Mouse (Mus musculus) adrenal gland, adult 2 months (tissue): ENCODE data around the gene Hpcal4. TPM values are rescaled to one million over a fixed set of nuclear protein-coding genes. Genes with fewer than 3 reads are reported as not detected.

Experiments
- DNase-seq: peaks from one replicate; pipeline ENCODE4 v3.0.0; 2021
- polyA plus RNA-seq: library from polyadenylated mRNA; depleted of rRNA; stranded (reverse); fragments of >200 nt; gene quantifications from 2 replicates; pipeline ENCODE4 v1.2.3, GENCODE M21; 2012
- total RNA-seq, 2 experiments: library from RNA; stranded (reverse); gene quantifications; 2 replicates each; pipeline ENCODE4 v1.2.3; 2021

Hpcal4 gene
- total and polyA plus RNA-seq, 3 experiments: 3.1 to 5.4 (median 3.1) TPM

DNA sequence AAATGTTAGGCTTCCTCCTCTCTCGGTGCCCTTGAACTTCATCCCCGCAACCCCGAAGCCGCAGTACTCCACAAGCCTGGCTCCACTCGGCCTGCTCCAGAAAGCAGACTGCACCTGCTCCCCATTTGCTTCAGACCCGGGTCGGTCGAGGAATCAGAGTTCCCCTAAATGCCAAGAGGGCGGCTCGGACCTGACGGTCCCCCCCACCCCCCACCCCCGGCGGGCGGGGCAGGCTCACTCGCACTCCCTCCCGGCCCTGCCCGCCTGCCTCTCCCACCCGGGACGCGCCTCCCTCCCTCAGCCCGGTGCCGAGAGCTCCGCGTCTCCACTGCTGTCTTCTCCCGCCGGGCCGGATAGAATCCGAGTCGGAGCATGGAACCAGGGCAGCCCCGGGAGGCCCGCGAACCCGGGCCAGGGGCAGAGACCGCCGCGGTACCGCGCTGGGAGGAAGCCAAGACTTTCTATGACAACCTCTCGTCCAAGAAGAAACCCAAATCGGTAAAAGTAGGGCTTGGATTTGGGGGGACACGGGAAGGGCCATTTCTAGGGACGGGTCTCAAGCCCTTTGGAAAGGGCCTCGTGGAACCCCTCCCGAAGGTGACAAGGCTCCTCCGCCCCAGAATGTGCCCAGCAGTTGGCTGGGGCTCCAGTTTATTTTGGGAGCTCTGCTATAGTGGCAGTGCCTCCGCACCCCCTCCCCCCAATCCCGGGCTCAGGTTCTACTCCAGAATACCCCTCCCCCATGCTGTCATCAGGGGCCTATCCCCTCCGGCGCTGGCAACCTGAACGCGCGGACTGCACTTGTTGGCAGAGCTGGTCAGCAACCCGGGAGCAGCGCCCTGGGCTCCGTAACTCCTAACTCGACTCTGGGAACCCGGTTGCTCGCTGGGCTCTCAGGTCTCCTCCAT lies 18.4 kb downstream of the Hpcal4 start, which contains the start of gene Nt5c1a:
TSS of gene Nt5c1a (plus strand) at position 319 of the 908 bp plus-strand sequence.
- DNase-seq: peak; percentile 86

DNA sequence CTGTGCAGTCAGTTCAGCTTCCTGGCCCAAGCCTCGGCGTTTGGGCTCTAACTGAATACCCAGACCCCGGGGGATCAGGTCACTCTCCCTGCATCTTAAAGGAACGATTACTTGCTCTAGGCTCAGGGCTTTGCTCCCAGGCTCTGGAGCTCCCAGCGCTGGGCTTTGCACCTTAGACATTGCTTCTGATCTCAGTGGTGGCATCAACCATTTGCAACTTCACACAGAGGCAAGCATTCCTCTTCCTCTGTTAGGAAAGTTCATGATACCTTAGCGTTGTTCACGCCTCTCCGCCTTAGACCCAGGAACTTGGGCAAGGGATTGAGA lies 19.0 kb downstream of the Hpcal4 start:
- DNase-seq: no peak

DNA sequence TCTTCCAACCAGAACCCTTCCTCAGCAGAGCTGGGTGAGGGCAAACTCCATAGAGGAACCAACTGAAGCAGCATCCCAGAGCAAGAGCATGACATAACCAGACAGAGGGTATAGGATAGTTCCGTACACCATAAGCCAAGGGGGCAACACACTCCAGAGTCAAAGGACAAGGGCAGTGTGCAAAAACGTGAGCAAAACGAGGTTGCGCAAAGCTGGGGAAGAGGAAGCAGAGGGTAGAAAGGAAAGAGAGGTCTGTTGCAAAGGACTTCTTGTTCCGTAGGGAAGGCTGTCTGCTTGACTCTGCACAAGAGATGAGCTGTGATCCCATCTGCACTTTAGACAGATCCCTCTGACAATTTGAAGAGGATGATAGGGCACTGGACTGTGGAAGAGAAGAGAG lies 24.3 kb downstream of the Hpcal4 start:
- no peak for DNase-seq

DNA sequence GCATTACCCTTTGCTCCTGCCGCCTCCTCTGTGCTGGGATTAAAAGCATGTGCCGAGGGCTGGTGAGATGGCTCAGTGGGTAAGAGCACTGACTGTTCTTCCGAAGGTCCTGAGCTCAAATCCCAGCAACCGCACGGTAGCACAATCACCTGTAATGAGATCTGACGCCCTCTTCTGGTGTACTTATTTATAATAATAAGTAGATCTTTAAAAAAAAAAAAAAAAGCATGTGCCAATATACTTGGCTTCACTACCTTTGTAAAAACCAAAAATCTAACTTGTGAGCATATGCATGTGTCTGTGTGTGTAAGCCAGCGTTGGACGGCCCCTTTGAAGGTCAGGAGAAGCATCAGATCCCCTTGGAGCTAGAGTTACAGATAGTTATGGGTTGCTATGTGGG lies 28.0 kb downstream of the Hpcal4 start:
- DNase-seq: no peak

DNA sequence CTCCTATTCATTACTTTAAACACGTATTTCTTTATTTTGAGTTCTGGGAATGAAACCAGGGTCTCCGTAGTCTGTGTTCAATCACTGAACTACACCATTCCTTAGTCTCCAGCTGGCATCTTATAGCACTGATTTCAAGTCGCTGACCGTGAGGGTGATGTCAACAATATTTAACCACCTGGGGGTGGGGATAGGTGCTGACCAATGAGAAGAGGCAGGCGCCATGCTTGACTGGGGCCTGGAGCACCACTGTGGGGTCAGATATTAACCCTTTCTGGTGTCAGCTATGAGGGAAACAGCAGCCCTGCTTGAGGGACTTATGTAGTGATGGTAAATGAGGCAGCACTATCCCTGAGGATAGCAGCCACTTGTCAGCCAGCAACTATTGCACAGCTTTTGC lies 28.4 kb downstream of the Hpcal4 start:
- no peak for DNase-seq

DNA sequence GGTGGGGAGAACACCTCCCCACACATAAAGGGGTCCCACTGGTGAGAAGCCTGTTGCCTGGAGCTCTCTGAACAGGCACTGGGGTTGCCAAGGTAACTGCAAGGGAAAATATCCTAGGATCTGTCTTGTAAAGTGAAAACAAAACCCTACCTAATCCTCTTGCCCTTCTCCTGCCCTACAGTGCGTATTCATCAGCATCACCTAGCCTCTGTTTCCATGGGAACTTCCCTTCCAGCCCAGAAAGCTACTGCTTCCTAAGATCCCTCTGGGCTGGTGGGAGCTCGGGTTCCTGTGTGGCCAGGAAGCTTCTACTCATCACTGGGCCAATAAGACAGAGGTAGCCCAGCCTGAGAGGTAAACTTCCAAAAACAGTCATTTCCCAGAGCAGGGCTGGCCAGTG lies 29.3 kb downstream of the Hpcal4 start:
- no peak for DNase-seq

DNA sequence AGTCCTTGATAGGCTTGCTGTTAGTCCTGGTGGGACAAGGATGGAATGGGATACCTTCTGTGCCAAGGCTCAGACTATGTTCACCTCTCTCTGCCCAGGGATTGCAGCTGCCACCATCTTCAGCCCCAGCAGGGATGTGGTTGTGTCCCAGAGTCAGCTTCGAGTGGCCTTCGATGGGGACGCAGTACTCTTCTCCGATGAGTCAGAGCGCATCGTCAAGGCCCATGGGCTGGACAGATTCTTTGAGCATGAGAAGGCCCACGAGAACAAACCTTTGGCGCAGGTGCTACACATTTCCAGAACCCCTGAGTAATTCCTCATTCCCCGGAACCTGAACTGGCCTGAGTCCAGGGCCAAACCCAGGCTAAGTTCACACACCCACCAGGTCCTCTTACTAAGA lies 30.9 kb downstream of the Hpcal4 start:
- peak; percentile 89 for DNase-seq

DNA sequence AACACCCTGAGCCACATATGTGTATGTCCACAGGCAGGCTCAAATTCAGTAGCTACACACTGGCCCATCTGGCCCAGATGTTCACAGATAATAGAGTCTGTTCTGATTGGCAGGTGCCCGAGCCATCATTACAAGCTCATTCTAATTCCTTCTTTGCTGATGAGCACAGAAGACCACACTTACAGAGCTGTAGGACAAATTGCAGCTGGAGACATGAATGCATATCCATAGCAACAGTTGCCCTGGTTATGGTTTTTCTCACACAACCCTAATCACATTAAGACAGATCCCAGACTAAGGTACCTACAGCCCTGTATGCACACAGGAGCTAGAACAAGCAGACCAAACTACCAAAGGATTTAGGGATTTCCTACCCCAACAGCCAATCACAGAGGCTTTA lies 32.3 kb downstream of the Hpcal4 start:
- DNase-seq: no peak

DNA sequence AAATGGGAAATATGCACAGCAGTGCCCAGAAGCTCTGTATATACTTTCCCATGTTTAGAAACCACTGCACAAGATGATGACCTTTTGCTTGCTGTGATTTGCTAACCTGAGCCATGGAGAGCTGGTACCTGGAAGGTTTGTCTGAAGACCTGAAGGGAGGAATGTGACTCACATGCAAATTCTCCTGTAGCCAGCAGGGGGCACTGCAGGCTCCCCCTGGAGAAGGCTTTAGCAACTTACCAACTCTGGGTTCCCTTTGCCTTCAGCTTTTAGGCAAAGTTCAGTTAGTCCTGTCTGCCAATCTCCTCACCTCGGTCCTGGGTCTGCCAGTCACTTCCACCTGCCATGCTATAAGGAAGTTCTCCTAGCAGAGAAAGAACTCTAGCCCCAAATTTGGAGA lies 33.8 kb downstream of the Hpcal4 start:
- peak; percentile 40 for DNase-seq

DNA sequence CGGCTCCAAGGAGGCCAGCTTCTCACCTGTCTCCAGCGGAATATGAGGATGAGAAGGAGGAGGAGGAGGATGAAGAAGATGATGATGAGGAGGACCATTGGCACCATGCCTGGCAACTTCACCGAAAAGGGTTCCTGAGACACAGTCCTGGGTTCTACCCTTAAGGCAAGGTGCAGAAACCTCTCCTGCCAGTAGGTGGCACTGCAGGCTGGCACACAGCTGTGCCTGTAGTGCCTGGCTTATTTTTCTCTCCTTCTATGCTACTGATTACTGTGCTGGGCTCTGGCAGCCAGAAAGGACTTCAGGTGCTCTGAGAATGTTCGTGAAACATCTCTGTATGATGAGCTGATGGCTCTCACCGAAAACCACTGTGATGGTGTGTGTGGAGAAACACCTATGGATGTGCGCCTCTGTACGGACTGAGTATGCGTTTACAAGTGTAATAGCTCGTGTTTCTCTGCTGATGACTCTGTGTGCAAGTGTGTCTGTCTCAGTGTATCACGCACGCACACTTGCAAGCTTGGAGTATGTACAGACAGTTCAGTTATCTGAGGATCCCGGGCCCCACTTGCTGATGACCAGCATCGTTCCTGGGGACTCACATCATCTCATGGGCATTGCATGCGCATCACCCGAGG lies 36.8 kb downstream of the Hpcal4 start:
- peak; percentile 80 for DNase-seq

DNA sequence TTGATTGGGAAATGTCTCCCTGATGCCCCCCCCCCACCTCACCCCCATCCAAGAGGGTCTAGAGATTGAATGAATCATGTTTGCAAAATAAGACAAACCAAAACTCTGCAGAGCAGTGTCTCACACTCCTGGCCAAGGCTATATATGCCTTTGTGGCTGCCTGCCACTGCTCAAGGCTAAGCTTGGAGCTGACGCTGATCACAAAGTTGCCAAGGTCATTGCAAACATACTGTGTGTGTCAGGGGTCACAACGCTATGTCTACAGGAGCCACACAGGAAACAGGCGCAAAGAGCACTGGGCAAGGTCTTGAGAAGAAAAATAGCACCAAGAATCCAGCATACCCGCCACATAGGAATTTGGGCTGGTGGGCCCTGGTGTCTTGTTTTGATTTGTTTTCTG lies 37.6 kb downstream of the Hpcal4 start:
- DNase-seq: peak; percentile 85

DNA sequence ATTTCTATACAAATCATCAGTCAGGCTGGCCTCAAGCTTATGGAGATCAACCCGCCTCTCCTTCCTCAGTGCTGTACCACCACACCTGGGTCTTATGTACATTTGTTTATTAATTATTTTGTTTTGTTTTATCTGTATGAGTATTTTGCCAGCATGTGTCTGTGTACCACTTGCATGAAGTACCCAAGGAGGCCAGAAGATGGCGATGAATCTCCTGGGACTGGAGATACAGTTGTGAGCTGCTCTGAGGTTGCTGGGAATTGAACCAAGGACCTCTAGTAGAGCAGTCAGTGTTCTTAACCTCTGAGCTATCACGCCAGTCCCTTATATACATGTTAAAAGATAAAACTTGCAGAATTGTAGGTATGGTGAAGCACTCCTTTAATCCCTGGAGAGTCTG lies 40.3 kb downstream of the Hpcal4 start:
- no peak for DNase-seq

DNA sequence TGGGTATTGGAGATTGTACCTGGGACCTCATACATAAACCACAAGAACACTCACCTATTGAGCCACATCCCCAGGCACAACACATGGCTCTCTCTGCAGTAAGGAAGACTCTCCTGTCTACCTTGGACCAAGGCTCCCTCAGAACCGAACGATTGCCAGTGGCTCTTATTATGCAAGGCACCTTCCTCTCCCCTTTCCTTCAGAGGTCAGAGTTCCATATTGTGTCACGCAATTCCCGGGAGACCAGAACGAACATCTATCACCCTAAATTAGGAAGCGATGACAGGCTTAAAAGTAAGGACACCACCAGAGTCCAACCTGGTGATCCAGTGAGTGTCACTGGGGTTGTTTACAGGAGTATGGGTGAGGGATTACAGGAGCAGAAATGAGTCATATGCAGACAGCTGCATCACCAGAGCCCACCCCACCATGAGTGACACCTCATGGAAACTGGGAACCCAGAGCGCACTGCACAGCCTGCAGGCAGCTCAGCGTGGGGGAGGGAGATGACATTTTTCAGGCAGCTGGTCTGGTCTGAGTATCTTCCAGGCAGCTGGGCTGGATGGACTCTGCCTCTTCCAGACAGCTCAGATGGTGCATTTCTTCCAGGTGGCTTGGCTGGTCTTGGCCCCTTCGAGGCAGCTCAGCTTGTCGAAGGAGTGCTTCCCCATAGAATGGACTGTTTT lies 42.8 kb downstream of the Hpcal4 start:
- DNase-seq: peak; percentile 41

DNA sequence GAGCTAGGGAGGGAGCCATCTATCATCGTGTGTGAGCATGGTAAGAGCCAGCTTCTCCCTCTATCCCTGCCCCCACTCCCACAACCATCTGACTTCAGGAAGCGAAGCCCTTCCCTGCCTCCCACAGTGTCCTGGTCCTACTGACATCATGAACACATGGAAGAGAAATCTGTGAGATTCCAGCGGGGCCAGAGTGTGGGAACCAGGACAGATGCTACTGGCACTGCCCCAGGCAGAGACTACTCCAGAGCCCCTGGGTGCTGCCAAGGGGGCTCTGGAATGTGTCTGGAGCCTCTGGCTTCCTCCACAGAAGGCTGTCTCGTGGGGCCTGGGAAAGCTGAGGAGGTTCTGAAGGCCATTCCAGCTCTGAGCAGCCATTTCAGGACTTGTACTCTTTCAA lies 44.7 kb downstream of the Hpcal4 start:
- no peak for DNase-seq

DNA sequence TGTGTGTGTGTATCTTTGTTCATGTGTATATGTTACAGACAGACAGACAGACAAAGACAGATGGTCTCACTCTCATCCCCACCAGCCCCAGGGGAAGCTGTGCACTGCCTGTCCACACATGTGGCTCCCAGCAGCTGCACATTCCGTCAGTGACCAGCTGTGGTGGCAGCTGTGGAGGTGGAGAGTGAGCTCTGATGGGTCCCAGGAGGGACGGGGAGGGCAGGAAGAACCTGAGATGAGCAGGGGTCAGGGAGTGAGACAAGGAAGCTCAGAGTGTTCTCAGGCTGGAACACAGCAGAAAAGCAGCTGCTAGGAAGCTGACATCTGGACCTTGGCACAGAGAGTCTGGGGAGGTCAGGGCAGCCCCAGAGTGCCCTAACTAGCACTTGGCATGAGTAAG lies 45.2 kb downstream of the Hpcal4 start:
- no peak for DNase-seq

DNA sequence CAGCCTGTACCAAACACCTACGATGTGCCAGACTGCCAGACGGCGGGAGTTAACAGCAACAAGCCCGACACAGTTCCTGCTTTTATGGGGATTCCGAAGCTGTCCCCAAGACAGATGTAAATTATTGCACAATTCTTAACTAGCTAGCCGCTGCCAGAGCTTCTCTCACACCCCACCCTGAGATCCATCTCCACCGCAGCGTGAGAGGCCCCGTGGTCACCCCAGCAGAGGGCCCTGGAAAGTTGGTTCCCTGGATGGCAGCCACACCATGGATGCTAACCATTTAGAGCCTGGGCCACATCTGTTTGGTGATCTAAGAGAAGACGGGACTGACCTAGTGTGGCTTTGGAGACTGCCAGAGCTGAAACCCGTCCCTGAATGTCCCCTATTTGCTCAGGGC lies 46.1 kb downstream of the Hpcal4 start:
- DNase-seq: no peak

DNA sequence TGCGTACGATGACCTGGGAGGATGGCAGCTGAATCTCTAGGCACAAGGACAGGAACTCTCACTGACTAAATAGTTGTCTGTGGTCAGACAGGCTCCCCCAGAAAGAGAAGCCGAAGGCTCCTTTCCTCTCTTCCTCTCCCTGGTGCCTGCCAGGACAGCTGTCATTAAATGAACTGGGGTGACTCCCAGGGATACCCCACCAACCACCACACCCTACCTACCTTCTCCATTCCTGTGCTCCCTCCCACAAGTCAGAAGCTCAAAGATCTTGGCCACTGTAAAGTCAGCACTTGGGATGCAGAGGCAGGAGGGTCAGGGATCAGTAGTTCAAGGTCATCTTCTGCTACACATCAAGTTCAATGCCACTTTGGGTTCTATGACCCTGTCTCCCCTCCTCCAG lies 49.8 kb downstream of the Hpcal4 start:
- DNase-seq: no peak

DNA sequence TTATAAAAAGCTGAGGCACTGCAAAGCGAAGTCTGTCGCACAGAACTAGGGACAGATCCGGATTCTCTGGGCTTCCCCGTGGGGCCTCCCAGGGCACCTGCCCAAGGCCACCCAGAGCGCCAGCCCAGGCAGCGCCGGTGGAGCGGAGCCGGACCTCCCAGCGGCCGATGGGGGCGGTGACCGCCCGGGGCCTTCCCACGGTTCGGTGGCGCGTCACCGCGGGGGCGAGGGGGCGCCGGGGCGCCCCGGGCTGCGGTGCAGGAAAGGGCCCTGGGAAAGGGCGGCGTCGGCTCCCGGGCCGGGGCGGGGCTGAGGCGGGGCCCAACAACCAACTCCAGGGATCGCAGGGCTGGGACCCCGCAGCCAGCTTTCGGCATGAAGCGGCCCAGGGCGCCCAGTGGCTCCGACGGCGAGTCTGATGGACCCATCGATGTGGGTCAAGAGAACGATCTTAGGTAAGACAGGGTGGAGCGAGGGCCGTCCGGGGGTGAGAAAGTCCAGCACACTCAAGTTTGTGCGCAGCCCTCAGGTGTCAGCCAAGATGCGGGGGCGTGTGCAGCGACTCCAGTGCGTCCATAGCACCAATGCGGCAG lies 50.6 kb downstream of the Hpcal4 start, which contains the start of gene Heyl:
TSS of gene Heyl (plus strand) at position 65 of the 593 bp plus-strand sequence.
- DNase-seq: peak; percentile 77

DNA sequence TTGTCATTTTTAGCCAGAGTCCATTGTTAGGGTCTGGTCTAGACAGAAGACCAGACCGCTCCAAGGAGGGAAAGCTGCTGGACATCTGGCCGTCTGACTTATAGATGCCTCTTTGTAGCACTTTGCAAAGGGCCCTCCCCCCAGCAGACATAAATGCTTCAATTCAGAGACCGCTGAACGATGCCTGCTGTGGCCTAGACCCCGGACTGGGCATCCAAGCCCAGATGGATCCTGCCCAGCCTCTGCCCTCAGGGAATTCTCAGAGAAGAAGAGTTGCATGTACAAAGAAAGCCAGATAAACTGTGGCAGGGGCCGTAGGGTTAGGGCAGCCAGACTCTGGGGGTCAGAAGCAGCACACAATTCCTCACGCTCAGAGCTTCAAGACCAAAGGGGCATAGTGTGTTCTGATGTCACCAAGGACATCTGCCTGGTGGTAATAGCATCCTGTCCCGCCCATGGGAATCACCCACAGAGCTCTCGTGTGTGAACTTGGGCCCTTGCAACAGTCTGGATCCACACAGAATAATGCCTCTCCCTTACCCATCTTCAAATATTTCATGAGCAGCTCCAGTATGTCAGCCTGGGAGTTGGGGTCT lies 52.9 kb downstream of the Hpcal4 start:
- no peak for DNase-seq

DNA sequence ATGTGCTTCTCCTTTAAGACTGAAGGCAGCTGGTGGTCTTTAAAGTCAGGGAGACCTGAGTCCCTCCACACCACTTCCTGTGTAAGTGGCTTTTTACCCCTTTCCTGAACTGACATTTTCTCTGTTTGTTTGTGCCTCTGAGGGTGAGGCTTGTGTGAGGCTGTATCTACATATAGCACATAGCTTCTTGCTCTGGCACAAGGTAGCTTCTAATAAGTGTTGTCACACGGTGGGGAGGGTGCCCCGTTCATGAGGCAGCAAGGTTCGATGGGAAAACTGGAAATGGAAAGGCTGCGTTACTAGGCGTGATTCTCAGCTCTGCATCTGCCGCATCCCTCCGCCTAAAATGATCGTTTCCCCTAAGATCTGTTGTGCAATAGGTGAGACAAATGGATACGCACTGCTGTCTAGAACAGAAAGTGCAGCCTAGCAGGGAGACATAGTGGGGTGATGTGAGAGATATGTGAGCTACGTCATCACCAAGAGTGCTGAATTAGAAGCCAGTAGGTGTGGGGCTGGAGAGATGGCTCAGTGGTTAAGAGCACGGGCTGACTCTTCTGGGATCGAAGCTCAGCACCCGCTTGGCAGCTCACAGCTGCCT lies 53.5 kb downstream of the Hpcal4 start:
- DNase-seq: no peak

DNA sequence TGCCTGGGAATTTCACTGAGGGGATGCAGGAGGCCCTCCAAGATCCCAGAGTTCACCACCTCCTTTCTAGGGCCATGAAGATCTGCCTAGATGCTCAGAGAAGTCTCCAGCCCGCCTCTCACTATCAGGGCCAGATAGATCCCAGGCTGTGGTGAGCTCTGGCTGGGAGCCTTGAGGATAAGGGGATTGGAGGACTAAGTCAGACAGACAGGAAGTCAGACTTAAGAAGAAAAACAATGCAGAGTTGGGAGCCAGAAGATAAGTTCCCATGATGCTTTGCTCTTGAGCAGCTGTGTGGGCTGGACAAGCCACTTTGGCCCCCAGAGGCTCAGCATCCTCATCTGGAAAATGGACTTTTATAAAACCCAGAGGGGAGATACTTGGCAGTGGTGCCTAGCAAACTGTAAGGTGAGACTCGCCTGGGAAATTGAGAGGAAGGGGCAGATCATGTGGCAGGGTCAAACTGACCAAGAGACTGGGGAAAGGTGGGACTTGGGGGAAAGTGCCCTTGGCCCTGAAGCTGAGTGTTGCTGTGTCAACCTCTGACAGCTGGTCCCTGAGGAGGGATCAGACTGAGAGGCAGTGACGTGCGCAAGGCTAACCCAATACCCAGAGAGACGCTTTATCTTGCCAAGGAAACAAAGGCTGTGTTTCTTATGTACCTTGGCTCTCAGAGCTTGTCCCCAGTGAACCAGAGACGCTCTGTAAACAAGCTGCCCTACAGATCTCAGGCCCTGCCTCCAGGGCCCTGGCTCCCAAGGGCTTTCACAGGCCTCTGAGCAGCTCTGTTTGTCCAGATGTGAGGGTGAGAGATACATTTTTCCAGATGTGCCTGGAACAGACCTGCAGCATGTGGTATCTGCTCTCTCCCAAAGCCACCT lies 54.6 kb downstream of the Hpcal4 start:
- DNase-seq: no peak
